Mouse (Mus musculus) C2C12 (cell line): ENCODE measurements around the gene Lce1e.

Experiments used
- CTCF ChIP-seq: IDR thresholded peaks from one replicate; pipeline ENCODE4 v1.5.1; 2011; ENCODE audit not compliant: control insufficient read depth, insufficient read depth, insufficient read length
- MAX ChIP-seq: IDR thresholded peaks from one replicate; pipeline ENCODE4 v1.6.1; 2011; ENCODE audit warnings: mild to moderate bottlenecking, control low read depth
- MYOG ChIP-seq: IDR thresholded peaks from one replicate; pipeline ENCODE4 v1.6.1; 2011; ENCODE audit not compliant: control insufficient read depth, insufficient read length; ENCODE audit errors: extremely low read depth
- USF1 ChIP-seq: IDR thresholded peaks from one replicate; pipeline ENCODE4 v1.6.1; 2011; ENCODE audit warnings: low read depth, mild to moderate bottlenecking, control low read depth, moderate library complexity

DNA sequence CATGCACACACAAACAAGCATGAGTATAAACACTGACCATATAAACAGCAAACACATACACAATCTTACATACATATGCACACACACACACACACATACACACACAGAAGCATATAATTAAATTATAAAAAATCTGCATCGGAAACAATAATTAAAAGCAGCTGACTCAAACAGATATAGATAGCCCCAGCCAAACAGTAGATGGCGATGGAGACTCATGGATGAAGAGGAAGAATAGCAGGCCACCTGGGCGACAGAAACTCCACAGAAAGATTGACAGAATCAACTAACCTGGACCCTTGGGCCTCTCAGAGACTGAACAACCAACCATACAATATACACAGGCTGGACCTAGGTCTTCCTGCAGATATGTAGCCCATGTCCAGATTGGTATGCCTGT is 44.3 kb upstream of the Lce1e start:
- TF ChIP-seq USF1 (no peak), MAX (no peak), CTCF (no peak), MYOG (no peak)
